Mouse (Mus musculus): ENCODE measurements around the gene Zfp526.
A peak's percentile ranks its signal among the peaks of the same experiment; 100 is the strongest.

- TF ChIP-seq CTCF (IDR thresholded peaks at IDR 0.05; ENCODE audit: low read depth) (peak; percentile 61), EP300 (IDR thresholded peaks at IDR 0.05; ENCODE audit: low read depth) (no peak)
Measured at GRCm38 (mm10) chr7:25241062-25241461, 19.8 kb downstream of the Zfp526 start.

All from liver, embryonic 14.5 days (tissue).